Mouse (Mus musculus) liver, embryonic 16.5 days (tissue): ENCODE results near the gene 2410002F23Rik. TPM values are rescaled to one million over a fixed set of nuclear protein-coding genes. Genes with fewer than 3 reads are reported as not detected.

Experiments used
- ATAC-seq: fragments of 200-750 bp; cut with Nextera tagmentation; 2 replicates; pipeline ENCODE4 v1.8.0; 2017; ENCODE audit warnings: low read depth, mild to moderate bottlenecking, moderate number of reproducible peaks, moderate library complexity
- H3K27ac ChIP-seq: fragments of 300-500 bp; sonication (generic); 2 replicates; pipeline ENCODE4 v1.5.1; 2014; ENCODE audit warnings: mild to moderate bottlenecking, low read length
- H3K27me3 ChIP-seq: fragments of 300-500 bp; sonication (generic); 2 replicates; pipeline ENCODE4 v1.6.1; 2014; ENCODE audit warnings: low read depth, low read length, mixed read lengths; ENCODE audit not compliant: control insufficient read depth, insufficient read depth
- H3K36me3 ChIP-seq: fragments of 300-500 bp; sonication (generic); 2 replicates; pipeline ENCODE4 v1.6.1; 2014; ENCODE audit warnings: mild to moderate bottlenecking; ENCODE audit not compliant: control insufficient read depth, insufficient read depth
- H3K4me1 ChIP-seq: fragments of 300-500 bp; sonication (generic); 2 replicates; pipeline ENCODE4 v1.6.1; 2014; ENCODE audit warnings: low read depth, low read length, mixed read lengths; ENCODE audit not compliant: control insufficient read depth
- H3K4me2 ChIP-seq: fragments of 300-500 bp; sonication (generic); 2 replicates; pipeline ENCODE4 v1.6.1; 2014; ENCODE audit warnings: low read depth, low read length, mixed read lengths
- H3K4me3 ChIP-seq: fragments of 300-500 bp; sonication (generic); 2 replicates; pipeline ENCODE4 v1.5.1; 2014; ENCODE audit warnings: low read depth, mild to moderate bottlenecking, low read length
- H3K9ac ChIP-seq: fragments of 300-500 bp; sonication (generic); 2 replicates; pipeline ENCODE4 v1.6.1; 2014; ENCODE audit warnings: low read depth, low read length
- H3K9me3 ChIP-seq: fragments of 300-500 bp; sonication (generic); replicated peaks from 2 replicates; pipeline ENCODE4 v1.6.1; 2016; ENCODE audit warnings: low read length; ENCODE audit not compliant: control insufficient read depth
- WGBS: fragments of 180-500 bp; shearing (Covaris S2); extraction: QIAGEN DNeasy Blood & Tissue Kit; methylation state at CpG from one replicate; pipeline ENCODE4 v1.1.7; 2014; ENCODE audit not compliant: insufficient replicate concordance; 5-methylcytosine and 5-hydroxymethylcytosine counted together
- polyA plus RNA-seq: library from polyadenylated mRNA; unstranded; fragments of >200 nt; fragmentation: Nextera tagmentation; extraction: Ambion mirVana; gene quantifications from 2 replicates; pipeline ENCODE4 v1.2.1, GENCODE M21; 2015

The 2410002F23Rik gene
- polyA plus RNA-seq, 1 experiment from 2014 or later = 23.4 TPM

DNA sequence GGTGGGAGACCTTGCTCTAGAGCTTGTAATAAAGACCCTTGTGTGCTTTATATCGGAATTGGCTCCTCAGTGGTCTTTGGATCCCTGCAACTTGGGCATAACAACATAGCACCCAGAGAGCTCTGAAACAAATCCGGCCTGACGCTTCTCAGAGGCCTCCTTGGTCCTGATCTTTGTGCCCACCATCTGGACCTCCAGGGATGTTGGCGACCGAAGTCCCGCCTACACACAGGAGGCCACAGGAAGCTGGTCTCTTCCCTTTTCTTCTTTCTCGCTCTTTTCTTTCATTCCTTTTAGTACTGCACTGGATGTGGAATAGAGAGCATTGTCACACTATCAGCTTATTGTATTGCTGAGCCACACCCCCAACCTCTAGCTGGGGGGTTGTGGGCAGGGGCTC lies 26.9 kb downstream of the 2410002F23Rik start:
- H3K4me1 ChIP-seq = no peaks in the 10 kb centered on the region
- no peak overlapping the region for H3K9ac ChIP-seq
- no peak overlapping the region for H3K4me3 ChIP-seq
- H3K4me2 ChIP-seq = no peak overlapping the region
- H3K27me3 ChIP-seq = no peaks in the 10 kb centered on the region
- no peak for ATAC-seq
- WGBS = 58% methylated on average over 7 of the region's 7 CpGs
- no peaks in the 10 kb centered on the region for H3K9me3 ChIP-seq
- H3K36me3 ChIP-seq = no peaks in the 10 kb centered on the region
- no peak overlapping the region for H3K27ac ChIP-seq

DNA sequence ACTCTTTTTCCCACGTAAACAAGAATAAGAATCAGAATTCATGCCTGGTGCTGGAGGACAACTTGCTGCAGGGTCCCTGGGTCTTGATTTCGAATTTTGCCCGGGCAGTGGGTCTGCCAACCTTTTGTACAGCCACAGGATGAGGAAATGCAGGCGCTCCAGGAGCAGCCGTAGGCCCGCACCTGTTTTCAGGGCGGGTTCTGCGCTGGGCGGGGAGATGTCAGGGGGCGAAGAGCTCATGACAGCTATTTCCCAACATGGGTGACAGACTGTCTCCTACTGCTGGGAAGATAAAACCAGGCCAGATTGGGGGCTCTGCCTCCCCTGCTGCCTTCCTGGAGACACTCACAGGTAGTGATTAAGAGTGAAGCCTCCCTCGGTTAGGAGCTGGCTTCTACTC lies 27.6 kb downstream of the 2410002F23Rik start:
- Histone ChIP-seq H3K4me2 (no peak overlapping the region), H3K36me3 (no peaks in the 10 kb centered on the region), H3K9ac (no peak overlapping the region), H3K4me1 (no peaks in the 10 kb centered on the region), H3K9me3 (no peaks in the 10 kb centered on the region), H3K27me3 (no peaks in the 10 kb centered on the region), H3K4me3 (no peak overlapping the region), H3K27ac (no peak overlapping the region)
- 48% methylated on average over 11 of the region's 11 CpGs for WGBS
- no peak for ATAC-seq

DNA sequence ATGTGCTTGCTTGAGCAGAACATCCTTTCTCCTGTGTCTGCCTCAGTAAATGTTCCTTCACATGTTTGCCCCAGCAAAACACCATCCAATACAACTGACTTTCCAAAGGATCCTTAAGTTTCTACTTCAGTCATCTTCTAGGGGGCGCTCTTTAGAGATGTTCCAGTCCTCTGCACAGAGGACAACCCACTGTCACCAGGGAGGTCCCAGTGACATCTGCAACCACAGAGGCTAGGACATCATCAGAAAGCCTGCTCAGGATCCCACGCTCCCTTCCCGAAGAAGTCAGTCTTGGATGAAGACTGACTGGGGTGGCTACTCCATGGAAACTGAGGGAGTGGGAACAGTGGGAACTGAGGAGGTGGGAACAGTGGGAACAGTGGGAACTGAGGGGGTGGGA lies 29.0 kb downstream of the 2410002F23Rik start:
- H3K4me2 ChIP-seq = no peak overlapping the region
- no peaks in the 10 kb centered on the region for H3K36me3 ChIP-seq
- H3K9me3 ChIP-seq = no peaks in the 10 kb centered on the region
- no peak overlapping the region for H3K27ac ChIP-seq
- H3K4me3 ChIP-seq = no peak overlapping the region
- H3K27me3 ChIP-seq = no peaks in the 10 kb centered on the region
- no peaks in the 10 kb centered on the region for H3K4me1 ChIP-seq
- no peak for ATAC-seq
- H3K9ac ChIP-seq = no peak overlapping the region
- 63% methylated on average over 3 of the region's 3 CpGs for WGBS

DNA sequence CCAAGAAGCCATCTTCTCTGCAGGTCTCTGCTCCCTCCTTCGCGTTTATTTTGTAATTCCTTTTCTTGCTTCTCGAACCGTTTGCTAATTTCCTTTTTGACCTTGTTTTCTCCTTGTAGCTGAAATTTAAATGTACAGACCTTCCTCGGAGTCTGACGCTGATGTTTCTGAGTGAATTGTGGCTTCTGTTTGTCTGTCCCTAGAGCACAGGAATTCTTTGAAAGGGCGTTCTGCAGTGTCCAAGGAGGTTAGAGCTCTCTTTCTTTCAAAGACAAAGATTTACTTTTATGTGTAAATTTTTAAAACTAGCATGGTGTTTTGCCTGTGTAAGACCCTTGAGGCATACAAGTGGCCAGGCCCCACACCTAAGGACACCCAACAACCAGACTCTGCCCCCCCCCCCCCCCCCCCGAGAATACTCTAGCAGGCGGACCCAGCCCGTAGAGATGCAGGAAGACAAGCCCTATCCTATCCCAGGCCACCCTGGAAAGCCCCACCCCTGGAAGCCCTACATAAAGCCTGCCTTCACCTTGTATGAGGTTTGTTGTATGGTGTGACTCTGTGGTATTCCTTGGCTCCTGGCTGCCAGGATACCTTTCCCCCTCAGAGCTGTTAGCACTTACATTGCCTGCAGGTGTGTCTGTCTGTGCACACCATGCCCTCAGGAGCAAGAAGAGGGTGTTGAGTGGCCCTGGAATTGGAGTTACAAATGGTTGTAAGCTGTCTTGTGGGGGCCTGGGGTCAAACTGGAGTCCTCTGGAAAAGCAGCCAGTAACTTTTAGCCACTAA lies 30.1 kb downstream of the 2410002F23Rik start:
- no peak for ATAC-seq
- no peak overlapping the region for H3K9ac ChIP-seq

DNA sequence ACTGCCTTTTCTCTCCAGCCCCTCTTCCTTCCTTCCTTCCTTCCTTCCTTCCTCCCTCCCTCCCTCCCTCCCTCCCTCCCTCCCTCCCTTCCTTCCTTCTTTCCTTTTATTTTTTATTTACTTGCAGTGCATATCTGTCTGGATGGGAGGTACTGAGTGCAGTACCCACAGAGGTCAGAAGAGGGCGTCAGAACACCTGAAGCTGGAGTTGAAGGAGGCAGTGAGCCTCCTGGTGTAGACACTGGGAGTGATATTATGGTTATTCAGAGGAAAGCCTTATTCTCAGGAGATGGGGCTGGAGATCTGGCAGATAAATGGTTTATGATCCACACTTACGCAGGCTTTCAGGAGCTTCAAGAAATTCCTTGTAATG lies 30.7 kb downstream of the 2410002F23Rik start:
- no peaks in the 10 kb centered on the region for H3K36me3 ChIP-seq
- WGBS = 40% methylated on average over 2 of the region's 2 CpGs
- ATAC-seq = no peak

More for the DNA sequence above, 30.1 kb downstream of the 2410002F23Rik start:
- Histone ChIP-seq H3K4me1 (no peaks in the 10 kb centered on the region), H3K9me3 (no peaks in the 10 kb centered on the region), H3K27ac (no peak overlapping the region), H3K36me3 (no peaks in the 10 kb centered on the region), H3K27me3 (no peaks in the 10 kb centered on the region), H3K4me2 (no peak overlapping the region), H3K4me3 (no peak overlapping the region)
- WGBS = 42% methylated on average over 10 of the region's 10 CpGs

DNA sequence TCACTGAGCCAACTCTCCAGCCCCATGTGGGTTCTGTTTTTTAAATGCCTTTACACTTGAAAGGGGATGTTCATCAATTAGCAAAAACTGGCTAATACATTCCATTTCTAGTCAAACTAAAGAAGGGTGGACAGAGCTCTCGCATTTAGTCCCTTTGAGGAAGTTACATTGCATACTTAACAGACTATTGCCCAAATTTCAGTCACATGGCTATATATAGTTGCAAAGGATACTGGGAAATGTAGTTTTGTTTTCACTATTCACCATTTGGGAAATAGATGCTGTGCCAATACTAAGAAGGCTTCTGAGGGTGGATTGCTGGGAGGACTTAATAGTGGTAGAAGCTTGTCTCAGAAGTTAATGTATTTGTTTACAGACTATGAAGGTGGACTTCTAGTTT lies 34.4 kb downstream of the 2410002F23Rik start:
- H3K27me3 ChIP-seq = no peaks in the 10 kb centered on the region
- WGBS = 12% methylated on average over 1 of the region's 1 CpGs
- H3K36me3 ChIP-seq = no peaks in the 10 kb centered on the region
- no peaks in the 10 kb centered on the region for H3K9me3 ChIP-seq
- no peak overlapping the region for H3K4me3 ChIP-seq
- no peak overlapping the region for H3K4me2 ChIP-seq
- H3K27ac ChIP-seq = no peak overlapping the region
- ATAC-seq = no peak
- no peak overlapping the region for H3K9ac ChIP-seq
- no peaks in the 10 kb centered on the region for H3K4me1 ChIP-seq

More for the DNA sequence above, 30.7 kb downstream of the 2410002F23Rik start:
- H3K9ac ChIP-seq = no peak overlapping the region
- H3K27me3 ChIP-seq = no peaks in the 10 kb centered on the region
- no peaks in the 10 kb centered on the region for H3K4me1 ChIP-seq
- H3K9me3 ChIP-seq = no peaks in the 10 kb centered on the region
- no peak overlapping the region for H3K27ac ChIP-seq
- H3K4me3 ChIP-seq = no peak overlapping the region
- H3K4me2 ChIP-seq = no peak overlapping the region

DNA sequence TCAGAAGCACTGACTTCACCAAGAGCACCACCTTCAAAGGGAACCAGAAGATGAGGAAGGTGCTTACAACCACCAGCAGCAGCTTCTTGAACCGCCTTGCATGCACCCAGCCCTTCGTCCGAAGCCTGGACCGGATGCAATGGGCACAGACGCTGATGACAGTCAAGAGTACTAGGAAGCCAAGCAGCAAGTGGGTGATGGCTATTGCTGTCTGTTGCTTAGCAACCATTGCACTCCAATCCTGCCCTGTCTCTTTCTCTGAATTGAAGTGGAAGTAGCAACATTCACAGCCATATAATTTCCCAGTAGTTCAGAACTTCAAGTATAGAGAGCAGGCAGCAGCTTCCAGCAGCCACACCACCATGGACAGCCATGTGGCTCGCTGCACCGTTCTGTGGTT lies 35.1 kb downstream of the 2410002F23Rik start:
- Histone ChIP-seq H3K4me1 (no peaks in the 10 kb centered on the region), H3K4me3 (no peak overlapping the region), H3K27ac (no peak overlapping the region), H3K9me3 (no peaks in the 10 kb centered on the region), H3K27me3 (no peaks in the 10 kb centered on the region), H3K4me2 (no peak overlapping the region), H3K36me3 (no peaks in the 10 kb centered on the region), H3K9ac (no peak overlapping the region)
- 63% methylated on average over 7 of the region's 7 CpGs for WGBS
- ATAC-seq = no peak

DNA sequence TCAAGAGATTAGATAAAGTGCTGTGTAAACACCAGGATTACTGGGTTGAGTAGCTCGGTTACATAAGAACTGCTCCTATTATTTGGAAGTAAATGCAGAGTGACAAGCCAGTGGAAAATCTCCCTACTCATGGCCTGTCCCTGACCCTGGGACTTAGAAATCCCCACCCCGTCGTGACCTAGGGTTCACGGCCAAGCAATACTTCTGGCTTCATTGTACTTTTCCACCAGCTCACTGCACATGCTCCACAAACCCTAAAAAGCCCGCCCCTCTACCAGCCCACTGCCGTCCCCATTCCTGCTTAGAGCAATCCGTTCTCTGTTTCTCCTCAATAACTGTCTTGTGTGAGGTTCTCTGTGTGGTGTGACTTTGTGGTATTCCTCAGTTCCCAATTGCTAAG lies 41.2 kb downstream of the 2410002F23Rik start:
- no peaks in the 10 kb centered on the region for H3K36me3 ChIP-seq
- H3K27ac ChIP-seq = no peak overlapping the region
- no peak overlapping the region for H3K4me3 ChIP-seq
- H3K9me3 ChIP-seq = no peaks in the 10 kb centered on the region
- H3K4me1 ChIP-seq = no peaks in the 10 kb centered on the region
- H3K27me3 ChIP-seq = no peaks in the 10 kb centered on the region
- no peak for ATAC-seq
- no peak overlapping the region for H3K9ac ChIP-seq
- WGBS = 44% methylated on average over 7 of the region's 7 CpGs
- H3K4me2 ChIP-seq = no peak overlapping the region

DNA sequence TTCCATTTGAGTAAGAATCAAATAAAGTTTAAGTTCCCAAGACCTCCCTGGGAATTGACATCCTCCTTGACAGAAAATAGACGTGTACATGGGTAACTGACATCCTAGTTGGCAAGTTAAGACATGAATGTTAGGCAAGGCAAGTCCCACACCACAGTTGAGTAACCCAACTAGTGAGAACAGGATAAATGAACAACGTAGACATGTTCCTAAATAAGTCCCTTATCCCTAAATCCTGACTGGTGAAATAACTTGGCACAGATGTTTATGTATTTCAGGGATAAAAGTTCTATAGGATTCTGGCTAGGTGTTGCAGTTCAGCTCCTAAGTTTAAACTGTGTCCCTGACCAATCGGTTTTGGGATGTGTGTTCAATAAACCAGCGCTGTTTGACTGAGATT lies 44.5 kb downstream of the 2410002F23Rik start:
- 49% methylated on average over 4 of the region's 4 CpGs for WGBS
- no peaks in the 10 kb centered on the region for H3K9me3 ChIP-seq
- no peak overlapping the region for H3K27ac ChIP-seq
- H3K9ac ChIP-seq = no peak overlapping the region
- H3K4me1 ChIP-seq = no peaks in the 10 kb centered on the region
- no peak for ATAC-seq
- H3K4me3 ChIP-seq = no peak overlapping the region
- H3K4me2 ChIP-seq = no peak overlapping the region
- H3K27me3 ChIP-seq = no peaks in the 10 kb centered on the region
- H3K36me3 ChIP-seq = no peaks in the 10 kb centered on the region
